Mouse (Mus musculus): Measurements from ENCODE around the gene Syna. TPM values are rescaled to one million over a fixed set of nuclear protein-coding genes. Genes with fewer than 3 reads are reported as not detected.

The Syna gene
- polyA plus RNA-seq, 1 experiment: 1.4 TPM

DNA sequence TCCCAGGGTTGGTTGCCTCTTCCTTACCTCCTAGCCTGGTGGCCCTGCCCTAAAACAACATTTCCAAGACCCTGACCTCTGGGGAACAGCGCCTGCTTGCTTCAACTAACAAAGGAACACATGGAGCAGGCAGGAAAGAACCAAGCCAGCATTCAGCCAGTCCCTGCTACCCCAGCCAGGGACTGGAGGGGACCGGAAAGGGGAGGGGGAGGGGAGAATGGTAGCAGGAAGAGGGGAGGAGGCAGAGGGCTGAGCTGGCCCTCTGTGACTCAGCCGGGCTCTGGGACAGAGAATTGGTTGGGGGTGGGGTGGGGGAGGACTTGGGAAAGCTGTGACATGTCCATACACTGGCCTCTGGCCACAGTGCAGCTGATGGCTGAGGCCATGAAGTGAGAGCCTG lies 20.1 kb downstream of the Syna start:
- 37% methylated on average over 3 of the region's 3 CpGs for WGBS
- no peak for DNase-seq (ENCODE audit: low read depth, low spot score)

- DNase-seq (ENCODE audit: low read depth, low spot score): no peak
- 79% methylated on average over 6 of the region's 6 CpGs for WGBS
Observed at GRCm38 (mm10) chr5:134536036-134536435, 23.9 kb downstream of the Syna start.

GRCm38 (mm10) chr5:134532417-134532816 lies 27.6 kb downstream of the Syna start:
- DNase-seq (ENCODE audit: low read depth, low spot score): no peak
- WGBS: 91% methylated on average over 6 of the region's 6 CpGs

DNA sequence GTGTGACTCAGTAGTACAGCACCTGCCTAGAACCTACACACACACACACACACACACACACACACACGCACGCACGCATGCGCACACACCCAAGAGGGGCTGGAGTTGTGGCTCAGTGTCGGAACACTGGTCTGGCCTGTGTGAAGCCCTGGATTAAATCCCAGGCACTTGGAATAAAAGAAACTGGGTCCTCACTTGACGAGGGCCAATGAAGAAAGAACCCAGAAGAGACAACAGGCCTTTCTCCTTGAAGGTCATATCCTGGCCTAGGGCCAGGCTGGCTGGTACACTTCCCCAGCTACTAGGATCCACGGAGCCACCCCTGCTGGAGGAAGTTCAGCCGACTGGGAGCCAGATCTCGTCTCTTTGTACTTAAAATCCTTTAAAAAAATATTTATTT lies 28.4 kb downstream of the Syna start:
- DNase-seq (ENCODE audit: low read depth, low spot score): no peak
- 58% methylated on average over 9 of the region's 9 CpGs for WGBS

- WGBS: 73% methylated on average over 7 of the region's 7 CpGs
Observed at GRCm38 (mm10) chr5:134530830-134531229, 29.1 kb downstream of the Syna start.

DNA sequence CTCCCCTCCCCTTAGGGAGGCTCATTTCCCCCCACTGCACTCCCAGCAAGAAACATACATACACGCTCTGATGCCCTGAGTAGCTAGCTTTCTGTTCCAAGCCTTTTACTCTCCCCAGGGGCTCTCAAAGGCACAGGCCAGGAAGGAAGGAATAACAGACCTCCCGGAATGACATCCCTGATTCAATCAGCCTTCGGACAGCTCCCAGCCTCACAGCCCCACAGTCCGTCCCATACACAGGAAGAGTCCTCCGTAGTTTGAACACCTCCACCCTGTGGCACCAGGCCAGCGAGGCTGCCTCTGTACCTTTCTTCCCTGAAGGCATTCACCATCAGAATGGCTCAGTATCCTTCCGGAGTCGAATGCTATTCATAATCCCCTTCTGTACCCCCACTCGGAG lies 31.5 kb downstream of the Syna start:
- DNase-seq (ENCODE audit: low read depth, low spot score): no peak
- 66% methylated on average over 9 of the region's 9 CpGs for WGBS

More at GRCm38 (mm10) chr5:134530830-134531229, 29.1 kb downstream of the Syna start:
- DNase-seq (ENCODE audit: low read depth, low spot score): no peak

- DNase-seq (ENCODE audit: low read depth, low spot score): no peak
- WGBS: 94% methylated on average over 15 of the region's 15 CpGs
Observed at GRCm38 (mm10) chr5:134525971-134526711, 33.8 kb downstream of the Syna start.

DNA sequence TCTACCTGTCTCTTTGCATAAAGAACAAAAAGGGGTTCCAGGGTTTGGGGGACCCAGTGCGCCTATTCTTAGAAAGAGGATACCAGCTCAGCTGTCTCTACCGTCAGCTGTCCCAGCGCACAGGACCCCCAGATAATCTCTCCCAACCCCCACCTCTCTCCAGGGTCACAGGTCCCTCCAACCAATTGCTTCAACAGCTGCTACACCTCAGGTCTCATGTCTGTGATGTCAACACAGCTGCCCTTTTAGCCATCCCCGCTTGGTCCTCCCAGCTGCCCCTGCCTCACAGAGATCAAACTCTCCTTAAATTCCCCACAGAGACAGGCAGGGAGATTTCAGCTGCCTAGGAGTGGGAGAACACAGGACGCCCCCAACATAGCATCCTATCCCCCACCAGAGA lies 36.2 kb downstream of the Syna start:
- WGBS: 90% methylated on average over 5 of the region's 5 CpGs
- DNase-seq (ENCODE audit: low read depth, low spot score): no peak

- whole genome bisulfite sequencing: 94% methylated on average over 26 of the region's 26 CpGs
- DNase-seq (ENCODE audit: low read depth, low spot score): no peak
Observed at GRCm38 (mm10) chr5:134522524-134522923, 37.4 kb downstream of the Syna start.

- 90% methylated on average over 7 of the region's 7 CpGs for WGBS
Observed at GRCm38 (mm10) chr5:134521806-134522205, 38.2 kb downstream of the Syna start.

DNA sequence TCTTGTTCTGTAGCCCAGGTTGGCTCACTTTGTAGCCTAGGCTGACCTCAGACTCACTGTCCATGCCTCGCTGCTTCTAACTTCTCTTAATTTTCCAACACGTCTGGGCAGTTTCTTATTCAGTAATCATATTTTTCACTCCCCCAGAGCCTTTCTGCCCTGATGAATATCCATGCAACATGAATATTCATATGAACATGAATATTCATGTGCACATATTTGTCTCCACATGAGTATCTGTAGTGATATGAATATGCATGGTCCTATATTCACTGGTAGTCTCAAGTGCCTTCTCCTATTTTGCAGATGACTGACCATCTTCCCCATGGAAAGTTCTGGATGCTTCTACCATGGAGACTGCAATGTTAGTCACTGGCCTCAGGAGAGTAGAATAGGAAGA lies 38.8 kb downstream of the Syna start:
- DNase-seq (ENCODE audit: low read depth, low spot score): no peak
- 93% methylated on average over 2 of the region's 2 CpGs for WGBS

More at GRCm38 (mm10) chr5:134521806-134522205, 38.2 kb downstream of the Syna start:
- no peak for DNase-seq (ENCODE audit: low read depth, low spot score)

GRCm38 (mm10) chr5:134520120-134520519 lies 39.9 kb downstream of the Syna start:
- 92% methylated on average over 4 of the region's 4 CpGs for WGBS
- DNase-seq (ENCODE audit: low read depth, low spot score): no peak

GRCm38 (mm10) chr5:134519471-134519870 lies 40.5 kb downstream of the Syna start:
- DNase-seq (ENCODE audit: low read depth, low spot score): no peak
- 83% methylated on average over 5 of the region's 5 CpGs for WGBS

DNA sequence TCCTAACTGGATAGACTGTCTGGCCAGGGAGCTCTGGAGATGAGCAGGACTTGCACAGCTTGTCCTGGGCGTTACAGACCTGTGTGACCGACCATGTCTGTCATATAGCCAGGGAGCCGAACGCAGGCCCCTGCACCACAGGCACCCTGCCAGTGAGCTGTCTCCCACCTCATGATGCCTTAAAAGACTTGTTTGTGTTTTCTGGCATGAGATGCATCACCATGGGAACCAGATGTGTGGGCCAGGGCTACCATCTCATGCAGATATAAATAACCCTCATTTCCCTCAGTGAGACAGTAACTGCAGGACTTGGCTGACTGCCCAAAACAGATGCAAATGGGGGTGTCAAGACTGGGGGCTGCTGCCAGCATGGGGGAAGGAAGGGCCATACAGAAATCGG lies 47.9 kb downstream of the Syna start:
- 80% methylated on average over 5 of the region's 5 CpGs for WGBS
- no peak for DNase-seq (ENCODE audit: low read depth, low spot score)

- DNase-seq (ENCODE audit: low read depth, low spot score): no peak
- 96% methylated on average over 5 of the region's 5 CpGs for WGBS
Observed at GRCm38 (mm10) chr5:134510266-134510665, 49.7 kb downstream of the Syna start.

DNA sequence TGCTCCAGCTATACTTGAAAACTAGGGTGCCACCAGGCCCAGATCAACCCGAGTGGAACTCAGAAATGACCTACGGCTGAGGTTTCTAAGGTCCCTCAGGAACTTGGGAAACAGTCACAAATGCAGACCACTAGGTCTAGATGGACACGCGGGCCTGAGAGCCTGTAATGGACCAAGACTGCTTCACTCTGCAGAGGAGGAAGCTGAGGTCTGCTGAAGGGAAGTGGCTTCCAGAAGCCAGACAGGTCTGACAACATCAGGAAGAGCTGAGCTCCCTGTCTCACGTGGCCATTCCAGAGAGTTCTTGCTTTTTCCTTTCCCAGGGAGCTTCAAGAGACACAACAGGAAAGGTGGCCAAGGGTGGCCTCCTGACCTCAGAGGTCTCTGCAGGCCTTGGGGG lies 51.0 kb downstream of the Syna start:
- no peak for DNase-seq (ENCODE audit: low read depth, low spot score)
- 82% methylated on average over 5 of the region's 5 CpGs for WGBS

Other genes with a start within 250 kb of the Syna start
- 29.3 and 30.0 TPM in 2 replicates for gene Gtf2i, start 245.4 kb downstream of the Syna start, polyA plus RNA-seq (2012; rRNA removed)
- gene Gtf2ird1, start 103.5 kb downstream of the Syna start, polyA plus RNA-seq (2012; rRNA removed): 52.5 and 57.9 TPM in 2 replicates
- 34.0 and 42.1 TPM in 2 replicates for gene Clip2, start 7.7 kb downstream of the Syna start, polyA plus RNA-seq (2012; rRNA removed)
- gene Rfc2, start 21.2 kb upstream of the Syna start, polyA plus RNA-seq (2012; rRNA removed): 74.4 and 77.1 TPM in 2 replicates
- 12.9 TPM in 2 replicates for gene Lat2, start 54.9 kb upstream of the Syna start, polyA plus RNA-seq (2012; rRNA removed)
- gene Eif4h, start 79.3 kb upstream of the Syna start, polyA plus RNA-seq (2012; rRNA removed): 246 and 261 TPM in 2 replicates
- gene Limk1, start 128.4 kb upstream of the Syna start, polyA plus RNA-seq (2012; rRNA removed): 5.4 and 7.1 TPM in 2 replicates
- gene Eln, start 187.2 kb upstream of the Syna start, polyA plus RNA-seq (2012; rRNA removed): 25.6 and 28.5 TPM in 2 replicates

Data from large intestine, adult 2 months (tissue).